Mouse (Mus musculus) layer of hippocampus, postnatal 25 days (tissue): Measurements from ENCODE around the gene Ccm2. TPM values are rescaled to one million over a fixed set of nuclear protein-coding genes. Genes with fewer than 3 reads are reported as not detected.
A peak's percentile ranks its signal among the peaks of the same experiment; 100 is the strongest.

Source experiments
- DNase-seq, 2 experiments: peaks; one replicate each; pipeline ENCODE4 v3.0.0; 2022; ENCODE audit warnings: mixed read lengths in 2 of 2, low spot score in 1 of 2; ENCODE audit errors: extremely low spot score in 1 of 2
- total RNA-seq, 2 experiments: library from RNA; stranded (reverse); gene quantifications; 2 replicates each; pipeline ENCODE4 v1.2.3; 2021

Gene Ccm2
- total RNA-seq, 2 experiments from 2014 or later, result 51.8 to 54.9 TPM

DNA sequence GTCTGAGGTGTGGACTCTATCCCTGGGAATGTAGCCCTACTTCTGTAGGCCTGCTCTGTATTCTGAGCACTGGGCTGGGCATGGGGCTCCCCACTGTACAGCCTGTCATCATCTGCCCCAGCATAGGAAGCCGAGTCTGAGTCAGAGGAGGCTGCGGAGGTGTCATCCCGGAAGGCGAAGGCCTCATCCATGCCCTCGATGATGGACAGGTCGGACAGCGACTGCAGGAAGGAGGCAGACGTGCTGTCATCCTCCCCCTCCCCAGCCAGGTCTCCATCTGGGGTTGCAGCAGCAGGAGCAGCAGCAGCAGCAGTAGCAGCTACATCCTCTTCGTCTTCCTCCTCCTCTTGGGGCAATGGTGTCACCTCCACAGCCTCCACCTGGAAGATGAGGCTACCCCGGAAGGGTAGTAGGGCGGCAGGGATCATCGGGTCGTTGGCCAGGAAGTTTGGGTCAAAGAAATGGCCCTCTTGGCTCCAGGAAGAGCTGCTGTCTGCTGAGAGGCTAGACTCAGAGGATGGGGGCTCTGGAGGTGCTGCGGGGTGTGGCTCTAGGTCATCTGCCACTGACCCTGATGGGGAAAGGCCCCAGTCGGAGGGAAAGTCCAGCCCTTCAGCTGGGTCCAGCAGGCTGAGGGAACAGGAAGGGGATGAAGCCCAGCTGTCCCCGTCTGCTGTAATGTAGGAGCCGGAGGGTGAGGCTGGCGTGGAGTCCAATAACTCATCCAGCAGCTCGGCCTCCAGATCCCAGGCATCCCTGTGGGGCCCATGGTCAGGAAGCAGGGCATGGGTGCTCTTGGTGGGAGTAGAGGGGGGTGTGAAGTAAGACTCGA is 55.2 kb downstream of the Ccm2 start:
- DNase-seq, result peak in 1 of 2 experiments; percentile 2

DNA sequence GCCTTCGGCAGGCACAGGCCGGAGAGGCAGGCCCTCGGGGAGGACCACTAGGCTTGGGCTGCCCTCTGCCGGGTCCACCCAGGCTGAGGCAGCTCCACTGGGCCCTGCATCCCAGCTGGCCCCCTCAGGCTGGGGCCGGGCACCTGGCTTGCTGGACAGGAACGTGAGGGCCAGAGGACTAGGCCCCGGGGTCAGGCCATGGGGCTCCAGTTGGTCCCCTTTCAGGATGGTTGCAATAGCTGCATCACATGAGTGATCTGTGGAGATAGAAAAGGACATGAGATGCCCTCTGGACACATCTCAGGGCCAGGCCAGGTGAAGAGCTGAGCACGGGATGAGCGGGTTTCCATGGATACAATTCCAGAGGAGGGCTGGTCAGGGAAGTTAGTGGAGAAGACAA is 56.0 kb downstream of the Ccm2 start:
- peak in 1 of 2 experiments; percentile 3 for DNase-seq

DNA sequence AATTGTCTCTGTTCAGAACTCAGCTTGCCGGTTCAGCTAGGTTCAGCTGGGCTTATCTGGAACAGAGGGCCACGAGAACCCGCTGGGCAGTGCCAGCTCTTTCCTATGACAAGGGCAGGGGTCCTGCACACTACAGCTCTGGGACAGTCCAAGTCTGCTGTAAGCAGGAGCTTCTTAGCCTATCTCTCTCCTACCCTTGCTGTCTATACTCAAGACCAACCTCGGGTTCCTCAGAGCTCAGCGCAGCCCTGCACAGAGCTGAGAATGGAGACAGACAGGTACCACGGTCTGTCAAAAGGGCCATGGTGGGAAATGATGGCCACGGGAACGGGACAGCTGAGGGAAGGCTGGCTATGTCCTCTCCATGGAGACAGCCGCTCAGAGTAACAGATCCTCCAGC is 56.5 kb downstream of the Ccm2 start:
- DNase-seq, result no peak

DNA sequence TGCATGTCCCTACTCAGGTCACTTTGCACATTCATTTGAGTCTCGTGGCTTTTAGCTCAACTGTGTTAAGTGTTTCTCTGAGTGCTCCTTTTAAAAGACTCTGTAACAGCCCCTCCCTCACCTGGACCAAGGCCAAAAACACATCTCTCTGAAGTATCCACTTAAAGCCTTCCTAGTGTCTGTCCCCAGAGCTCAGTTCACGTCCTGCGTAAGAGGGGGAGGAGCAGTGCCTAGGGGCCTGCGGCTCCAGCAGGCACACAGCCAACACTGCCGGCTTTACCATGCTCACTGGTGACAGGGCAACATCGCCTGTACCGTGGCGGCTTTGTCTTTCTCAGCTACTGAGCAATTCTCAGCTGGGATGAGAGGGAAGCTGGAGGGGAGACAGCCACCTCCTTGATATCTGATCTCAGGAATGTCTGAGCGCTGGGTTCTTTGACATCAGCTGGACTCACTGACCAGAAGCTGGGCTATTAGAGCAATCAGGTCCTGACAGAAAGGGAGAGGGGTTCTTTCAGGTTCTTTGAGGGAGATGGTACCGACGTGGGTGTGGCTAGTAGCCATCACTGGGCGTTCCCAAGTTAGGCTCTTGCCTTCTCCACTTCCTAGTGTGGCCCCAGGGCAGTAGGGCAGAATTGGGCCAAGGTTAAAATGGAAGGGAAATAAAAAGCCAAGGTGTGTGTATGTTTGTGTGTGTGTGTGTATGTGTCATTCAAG is 57.4 kb downstream of the Ccm2 start:
- peak in 1 of 2 experiments; percentile 46 for DNase-seq

DNA sequence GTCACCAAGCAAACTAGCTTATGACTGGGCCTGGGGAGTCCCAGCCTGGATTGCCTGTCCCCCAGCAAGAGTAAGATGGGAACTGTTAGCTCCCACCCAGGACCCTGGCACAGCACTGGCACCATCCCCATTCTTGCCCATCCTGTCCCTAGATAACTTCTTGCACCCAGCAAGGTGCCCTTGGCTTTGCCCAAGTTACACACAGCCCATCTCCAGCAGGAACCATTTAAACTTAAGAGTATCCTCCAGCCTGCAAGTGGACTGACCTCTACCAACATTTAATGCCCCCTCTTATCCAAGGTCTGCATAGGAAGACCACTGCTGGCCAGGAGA is 57.9 kb downstream of the Ccm2 start:
- no peak for DNase-seq

DNA sequence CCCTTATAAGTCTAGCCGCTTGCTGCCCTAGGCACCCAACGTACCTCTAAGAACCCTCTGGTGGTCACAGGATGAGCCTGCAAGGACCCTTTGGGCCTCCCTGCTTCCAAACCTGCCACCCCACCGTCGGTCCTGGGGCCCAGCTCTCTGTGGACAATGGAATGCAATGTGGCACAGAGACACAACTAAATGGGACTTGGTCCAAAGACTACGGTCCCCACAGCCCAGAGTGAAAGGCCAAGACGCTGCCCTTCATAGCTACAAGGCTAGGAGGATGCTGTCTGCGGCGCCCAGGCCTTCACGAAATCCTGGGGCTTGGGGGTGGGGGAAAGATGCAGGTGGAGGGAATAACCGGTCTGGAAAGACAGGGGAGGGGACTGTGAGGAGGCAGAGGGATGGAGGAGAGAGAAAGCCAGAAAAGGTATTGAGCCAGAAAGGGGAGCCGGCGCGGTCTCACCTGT is 58.4 kb downstream of the Ccm2 start:
- peak in 1 of 2 experiments; percentile 41 for DNase-seq

DNA sequence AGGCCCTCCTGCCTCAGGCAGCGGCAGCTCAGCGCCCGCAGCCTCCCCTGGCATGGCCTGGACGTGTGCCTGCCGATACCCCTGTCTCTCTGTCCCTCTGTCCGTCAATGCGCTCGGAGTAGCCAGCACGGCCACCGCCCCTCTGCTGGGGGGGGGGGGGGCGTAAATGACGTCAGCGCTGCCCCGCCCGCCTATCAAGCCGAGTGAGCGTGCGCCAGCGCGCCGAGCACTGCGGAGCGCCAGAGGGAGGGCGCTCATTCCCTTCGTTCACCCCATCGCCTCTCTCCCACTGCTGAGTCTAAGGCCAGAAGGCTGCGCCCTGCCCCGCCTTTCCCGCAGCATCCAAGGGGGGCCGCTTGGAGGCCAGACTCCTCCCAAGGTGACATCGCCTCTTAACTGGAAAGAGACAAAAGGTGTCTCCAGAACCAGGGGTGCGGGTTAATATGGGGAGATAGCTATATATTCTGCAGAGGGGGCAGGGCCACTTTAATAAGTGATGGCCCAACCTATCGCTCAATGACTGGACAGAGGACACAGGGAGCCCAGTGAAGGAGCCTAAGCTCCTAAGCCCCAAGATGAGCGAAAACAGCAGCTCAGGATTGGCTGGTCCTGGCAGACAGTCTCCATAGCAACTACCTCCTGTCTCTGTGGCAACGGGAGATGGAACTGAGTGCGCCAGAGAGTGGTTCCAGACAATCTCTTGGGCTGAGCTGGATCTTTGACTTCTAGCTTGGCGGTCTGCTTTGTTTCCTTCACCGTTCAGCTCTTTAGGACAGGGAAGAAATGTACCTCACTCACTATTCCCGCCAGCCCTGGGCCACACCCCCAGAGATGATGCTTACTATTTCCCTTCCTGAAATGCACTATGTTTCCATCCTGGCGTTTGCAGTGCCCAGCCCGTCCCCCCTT is 59.1 kb downstream of the Ccm2 start, which contains the start of gene Nacad:
Nacad (minus strand) TSS at position 563 of the 909 bp plus-strand sequence.
- DNase-seq, result peak; percentile 68

DNA sequence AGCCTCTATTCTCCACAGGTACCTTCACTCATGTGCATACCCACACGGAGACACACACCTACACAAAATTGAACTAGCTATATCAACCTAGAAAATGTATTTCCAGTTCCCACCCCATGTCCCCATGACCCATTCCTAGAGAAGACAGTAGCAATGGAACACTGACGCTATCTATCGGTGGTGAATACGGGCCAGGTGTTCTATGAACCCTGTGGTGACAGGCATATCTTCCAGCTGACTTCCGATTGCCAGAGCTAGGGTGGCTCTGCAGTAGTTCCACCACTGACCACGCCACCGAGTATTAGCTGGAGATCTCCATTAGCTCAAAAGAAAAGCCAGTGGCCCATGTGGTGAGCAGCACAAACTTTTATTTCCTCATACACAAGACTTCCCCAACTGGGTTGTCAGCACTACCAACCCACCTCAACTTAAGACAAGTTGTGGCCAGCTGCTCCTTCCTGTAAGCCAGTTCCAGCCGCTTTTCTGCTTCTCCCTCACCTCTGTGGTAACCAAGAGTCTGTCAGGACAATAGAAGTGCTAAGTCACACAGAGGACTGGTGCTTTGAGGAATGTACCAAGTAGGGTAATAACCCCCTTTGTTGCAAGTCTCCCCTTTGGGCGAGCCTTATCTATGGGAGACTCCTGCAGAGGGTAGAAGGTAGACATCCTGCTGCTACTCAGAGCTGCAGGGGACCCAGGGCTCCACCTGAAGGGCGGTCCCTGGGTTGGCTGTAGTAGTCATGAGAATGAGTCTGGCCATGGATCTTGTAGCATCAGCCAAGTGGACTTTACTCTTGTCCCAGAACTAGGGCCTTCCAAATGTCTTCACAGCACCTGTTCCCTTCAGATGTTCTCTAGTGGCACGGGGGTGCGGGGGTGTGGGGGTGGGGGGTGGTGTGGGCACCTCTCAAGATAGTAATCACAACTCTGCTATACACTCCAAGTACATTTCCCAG is 68.8 kb downstream of the Ccm2 start:
- no peak for DNase-seq

DNA sequence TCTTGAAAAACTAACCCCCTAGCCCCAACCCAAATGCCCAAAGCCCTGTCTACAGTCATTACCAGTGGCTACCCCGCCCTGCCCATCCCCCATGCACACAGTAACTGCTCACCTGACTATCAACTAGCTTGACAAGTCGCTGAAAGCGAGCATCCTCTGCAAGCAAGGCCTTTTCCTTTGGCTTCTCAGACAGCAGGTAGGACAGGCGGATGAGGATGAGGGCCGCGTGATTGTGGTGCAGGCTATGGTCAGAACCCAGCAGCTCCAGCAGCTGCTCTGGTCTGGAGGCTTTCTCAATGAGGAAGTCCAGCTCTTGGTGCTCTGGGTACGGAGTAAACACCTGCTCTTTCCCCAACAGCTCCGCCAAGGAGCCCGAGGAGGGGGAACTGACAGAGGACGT is 77.0 kb downstream of the Ccm2 start:
- no peak for DNase-seq

DNA sequence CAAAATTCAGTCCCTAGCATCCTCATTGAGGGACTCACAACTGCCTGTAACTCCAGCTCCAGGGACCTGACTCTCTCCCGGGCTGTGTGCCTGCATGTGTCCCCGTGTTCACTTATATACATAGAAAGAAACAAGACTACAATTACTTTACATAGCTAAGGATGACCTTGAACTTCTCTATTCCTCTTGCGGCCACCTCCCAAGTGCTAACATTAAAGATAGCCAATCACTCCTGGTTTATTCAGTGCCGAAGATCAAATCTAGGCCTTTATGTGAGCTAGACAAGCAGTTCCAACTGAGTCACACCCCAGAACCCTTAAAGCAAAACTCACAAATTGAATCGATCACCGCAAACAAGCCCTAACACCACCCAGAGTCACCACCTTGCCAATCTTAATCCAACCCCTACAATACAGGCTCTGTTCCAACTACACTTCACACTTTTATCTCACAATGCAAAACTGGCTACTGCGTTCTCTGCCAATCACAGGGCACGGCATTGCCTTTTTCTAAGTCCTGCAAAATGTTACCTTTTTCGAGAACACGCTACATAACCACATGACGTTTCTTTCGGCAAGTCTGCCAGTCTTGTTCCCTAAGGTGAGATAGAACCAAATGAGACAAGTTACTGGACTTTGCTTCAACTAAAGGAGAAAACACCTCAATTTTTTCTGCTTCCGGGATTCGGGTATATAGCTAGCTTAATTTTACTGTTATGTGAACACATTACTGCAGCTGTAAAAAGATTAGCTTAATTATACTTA is 78.1 kb downstream of the Ccm2 start:
- DNase-seq, result no peak

DNA sequence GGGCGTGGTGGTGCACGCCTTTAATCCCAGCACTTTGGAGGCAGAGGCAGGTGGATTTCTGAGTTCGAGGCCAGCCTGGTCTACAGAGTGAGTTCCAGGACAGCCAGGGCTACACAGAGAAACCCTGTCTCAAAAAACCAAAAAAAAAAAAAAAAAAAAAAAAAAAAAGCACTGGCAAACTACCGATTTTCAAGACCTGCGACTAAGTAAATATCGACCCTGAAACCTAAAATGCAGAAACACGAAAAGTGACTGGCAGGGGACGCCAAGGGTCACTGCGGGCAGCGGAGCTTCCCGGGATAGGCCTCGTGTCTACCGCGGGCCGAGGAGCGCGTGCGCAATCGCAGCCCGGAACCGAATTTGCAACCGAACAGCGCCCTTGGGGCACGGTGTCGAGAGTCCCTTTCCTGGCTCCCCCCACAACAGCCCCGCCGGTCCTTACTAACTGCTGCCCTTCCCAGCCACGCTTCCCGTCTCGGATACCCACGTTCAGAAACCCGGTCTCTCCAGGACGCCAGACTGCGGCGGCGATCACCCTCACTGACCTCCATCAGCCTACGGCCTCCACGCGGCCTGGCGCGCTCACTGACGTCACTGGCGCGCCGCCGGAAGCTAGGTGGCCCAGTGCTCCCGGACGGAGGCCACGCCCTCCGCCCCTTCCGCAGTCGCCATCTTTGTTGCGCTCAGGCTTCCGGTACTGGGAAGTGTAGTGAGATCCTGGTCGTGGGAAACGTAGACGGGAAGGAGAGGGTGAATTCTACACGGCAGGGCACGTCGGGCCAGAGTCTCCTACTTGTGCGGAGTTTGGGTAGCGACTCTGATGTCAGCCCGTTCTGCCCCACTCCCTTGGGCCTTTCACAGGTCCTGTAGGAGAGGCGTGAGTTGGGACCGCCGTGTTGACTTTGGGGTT is 79.0 kb downstream of the Ccm2 start, which contains the start of gene Tbrg4:
Tbrg4 (minus strand) TSS at position 590 of the 910 bp plus-strand sequence.
- peak; percentile 85 to 90 for DNase-seq

DNA sequence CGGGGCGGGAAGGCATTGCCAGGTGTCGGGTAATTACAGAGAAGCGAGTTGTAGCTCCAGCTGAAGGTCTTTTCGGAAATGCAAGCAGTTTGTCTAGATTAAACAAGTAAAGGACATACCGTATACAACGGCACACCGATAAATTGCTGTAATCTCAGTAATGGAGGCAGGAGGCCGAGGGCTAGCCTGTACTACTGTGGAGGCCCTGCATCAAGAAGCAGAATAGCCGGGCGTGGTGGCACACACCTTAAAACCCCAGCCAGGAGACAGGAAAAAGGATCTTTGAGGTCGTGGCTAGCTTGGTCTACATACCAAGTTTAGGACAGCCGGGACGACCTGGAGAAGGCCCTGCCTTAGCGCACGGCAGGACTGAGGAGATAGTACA is 79.7 kb downstream of the Ccm2 start:
- no peak for DNase-seq

DNA sequence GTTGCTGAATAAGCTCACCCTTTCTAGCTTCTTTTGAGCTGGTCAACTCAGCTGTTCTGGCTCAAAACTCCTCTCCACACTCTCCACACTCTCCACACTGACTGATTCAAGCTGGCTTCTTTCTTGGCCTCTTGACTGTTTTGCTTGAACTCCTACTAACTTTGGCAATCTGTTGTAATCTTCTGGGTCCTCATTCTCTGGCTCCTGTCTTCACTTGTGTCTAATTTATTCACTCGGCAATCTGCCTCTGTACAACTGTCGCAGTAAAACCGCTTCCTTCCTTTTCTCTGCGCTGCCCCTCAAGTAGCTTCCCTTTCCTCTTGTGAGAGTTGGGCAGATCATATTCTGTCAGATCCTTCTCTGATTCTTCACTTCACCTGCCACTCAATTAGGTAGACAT is 81.0 kb downstream of the Ccm2 start:
- DNase-seq, result no peak

DNA sequence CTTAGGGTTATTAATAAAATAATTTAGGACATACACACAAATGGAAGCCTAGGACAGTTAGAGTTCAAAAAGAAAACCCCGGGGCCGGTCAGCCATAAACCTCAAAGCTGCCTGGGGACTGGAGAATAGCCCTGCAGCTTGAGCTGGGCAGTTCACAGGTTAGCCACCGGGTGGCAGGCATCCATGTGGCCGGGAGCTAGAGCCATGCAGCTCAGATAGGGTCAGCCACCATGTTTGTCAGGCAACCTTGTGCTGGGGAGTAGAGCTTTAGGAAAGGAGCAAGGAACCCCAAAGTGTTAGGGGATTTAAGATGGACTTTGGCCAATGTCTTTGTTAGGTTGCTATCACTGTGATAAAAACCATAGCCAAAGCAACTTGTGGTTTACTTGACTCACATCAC is 81.9 kb downstream of the Ccm2 start:
- DNase-seq, result peak in 1 of 2 experiments; percentile 44

DNA sequence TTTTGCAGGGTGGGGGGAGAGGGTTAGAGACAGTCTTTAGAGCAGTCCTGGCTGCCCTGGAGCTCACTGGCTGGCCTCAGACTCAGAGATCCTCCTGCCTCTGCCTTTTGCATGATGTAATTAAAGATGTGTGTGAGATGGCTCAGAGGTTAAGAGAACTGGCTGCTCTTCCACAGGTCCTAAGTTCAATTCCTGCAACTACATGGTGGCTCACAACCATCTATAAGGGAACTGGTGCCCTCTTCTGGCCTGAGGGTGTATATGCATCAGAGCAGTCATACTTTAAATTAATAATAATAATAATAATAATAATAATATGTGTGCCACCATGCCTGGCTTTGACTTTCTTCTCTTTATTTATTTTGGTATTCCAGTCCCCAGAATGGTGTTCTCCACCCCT is 83.0 kb downstream of the Ccm2 start:
- peak in 1 of 2 experiments; percentile 25 for DNase-seq

DNA sequence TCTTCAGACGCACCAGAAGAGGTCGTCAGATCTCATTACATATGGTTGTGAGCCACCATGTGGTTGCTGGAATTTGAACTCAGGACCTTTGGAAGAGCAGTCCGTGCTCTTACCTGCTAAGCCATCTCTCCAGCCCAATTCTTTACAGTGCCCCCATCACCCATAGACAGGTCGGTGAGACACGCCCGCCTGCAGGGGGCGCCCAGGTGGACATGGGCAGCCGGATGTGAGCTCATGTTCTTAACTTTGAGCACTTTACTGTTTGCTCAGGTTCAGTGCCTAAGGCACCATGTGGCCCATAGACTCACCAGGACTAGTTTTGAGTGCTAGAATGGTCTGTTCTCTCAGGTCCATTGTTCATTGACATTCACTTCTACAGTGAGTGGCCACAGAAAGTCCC is 89.5 kb downstream of the Ccm2 start:
- no peak for DNase-seq

DNA sequence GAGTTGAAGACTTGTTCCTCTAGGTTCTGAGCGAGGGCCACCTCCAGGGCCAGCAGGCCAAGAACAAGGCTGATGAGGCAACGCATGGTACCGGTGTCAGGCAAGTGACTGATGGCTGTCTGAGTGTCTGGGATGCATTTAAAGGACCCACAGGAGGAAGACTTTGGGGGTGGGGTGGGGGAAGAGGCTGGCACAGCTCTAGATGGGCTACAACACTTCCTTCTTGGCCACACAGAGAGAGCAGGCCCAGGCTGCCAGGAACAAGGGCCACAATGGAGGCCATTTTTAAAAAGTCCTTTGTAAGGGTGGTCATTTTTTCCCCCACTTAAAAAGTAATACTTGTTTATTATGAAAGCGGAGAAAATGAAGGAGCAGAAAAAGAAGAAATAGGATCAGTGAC is 91.8 kb downstream of the Ccm2 start, which contains the start of gene Wap:
Wap (minus strand) TSS at position 101 of the 400 bp plus-strand sequence.
- no peak for DNase-seq

DNA sequence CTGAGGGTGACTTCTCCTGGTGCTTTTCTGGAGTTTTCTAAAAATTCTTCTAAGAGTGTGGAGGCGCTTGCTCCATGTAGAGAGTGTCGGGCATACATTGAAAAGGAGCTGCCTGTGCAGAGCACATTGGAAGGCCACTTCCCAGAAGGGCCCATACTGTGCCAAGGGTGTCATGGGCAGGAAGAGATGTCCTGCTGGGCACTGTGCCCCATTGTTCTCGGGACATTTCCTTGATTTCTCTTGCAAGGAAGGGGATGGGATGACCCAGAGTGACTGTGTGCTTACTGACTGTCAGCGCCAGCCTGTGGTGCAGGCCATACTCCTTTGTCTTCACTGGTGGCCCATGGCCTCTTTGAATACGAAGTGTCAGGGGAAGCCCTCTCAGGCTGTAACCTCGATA is 92.4 kb downstream of the Ccm2 start:
- no peak for DNase-seq
